Mouse (Mus musculus) liver, embryonic 14.5 days (tissue): ENCODE results near the gene Gpat3.

Experiments
- CTCF ChIP-seq: IDR thresholded peaks from 2 replicates; pipeline ENCODE4 v1.5.1; 2016; ENCODE audit warnings: antibody characterized with exemption, low read depth, control low read depth
- EP300 ChIP-seq: IDR thresholded peaks from 2 replicates; pipeline ENCODE4 v1.6.1; 2016; ENCODE audit warnings: antibody characterized with exemption, low read depth

DNA sequence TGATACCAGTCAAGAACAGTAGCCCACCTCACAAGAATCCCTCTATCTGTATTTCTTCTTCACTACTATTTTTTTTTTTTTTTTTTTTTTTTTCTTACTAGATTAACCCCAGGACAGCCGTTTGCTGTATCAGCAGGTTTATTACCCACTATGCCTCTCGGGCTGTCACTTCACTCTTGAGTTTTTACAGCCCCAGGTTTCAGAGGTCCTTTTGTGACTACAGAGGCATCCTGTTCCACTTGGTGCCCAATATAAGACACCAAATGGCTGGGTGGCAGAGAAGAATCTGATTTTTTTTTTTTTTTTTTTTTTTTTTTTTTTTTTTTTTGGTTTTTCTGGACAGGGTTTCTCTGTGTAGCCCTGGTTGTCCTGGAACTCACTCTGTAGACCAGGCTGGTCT lies 1.6 kb downstream of the Gpat3 start:
- no peak for TF ChIP-seq CTCF
- TF ChIP-seq EP300: no peak
